Mouse (Mus musculus) hindbrain, embryonic 16.5 days (tissue): ENCODE results near the gene Ly6g6f. TPM values are rescaled to one million over a fixed set of nuclear protein-coding genes. Genes with fewer than 3 reads are reported as not detected.

Experiments
- ATAC-seq: fragments of 200-750 bp; cut with Nextera tagmentation; 2 replicates; pipeline ENCODE4 v1.8.0; 2017; ENCODE audit warnings: moderate TSS enrichment, moderate library complexity
- H3K27ac ChIP-seq: fragments of 300-500 bp; sonication (generic); 2 replicates; pipeline ENCODE4 v1.5.1; 2014; ENCODE audit warnings: low read depth, mild to moderate bottlenecking, control low read depth, low read length, moderate library complexity
- H3K27me3 ChIP-seq: fragments of 300-500 bp; sonication (generic); replicated peaks from 2 replicates; pipeline ENCODE4 v1.6.1; 2014; ENCODE audit warnings: low read length; ENCODE audit not compliant: control insufficient read depth, insufficient read depth
- H3K36me3 ChIP-seq: fragments of 300-500 bp; sonication (generic); 2 replicates; pipeline ENCODE4 v1.6.1; 2014; ENCODE audit warnings: mild to moderate bottlenecking, low read length, moderate library complexity, mixed read lengths; ENCODE audit not compliant: control insufficient read depth, insufficient read depth
- H3K4me1 ChIP-seq: fragments of 300-500 bp; sonication (generic); 2 replicates; pipeline ENCODE4 v1.6.1; 2014; ENCODE audit warnings: low read depth, low read length; ENCODE audit not compliant: control insufficient read depth, insufficient read depth
- H3K4me2 ChIP-seq: fragments of 300-500 bp; sonication (generic); 2 replicates; pipeline ENCODE4 v1.6.1; 2014; ENCODE audit warnings: mild to moderate bottlenecking, low read length, control low read depth, moderate library complexity
- H3K4me3 ChIP-seq: fragments of 300-500 bp; sonication (generic); 2 replicates; pipeline ENCODE4 v1.5.1; 2014; ENCODE audit warnings: mild to moderate bottlenecking, low read length, control low read depth, moderate library complexity
- H3K9ac ChIP-seq: fragments of 300-500 bp; sonication (generic); 2 replicates; pipeline ENCODE4 v1.6.1; 2014; ENCODE audit warnings: low read depth, mild to moderate bottlenecking, control low read depth, low read length, moderate library complexity
- H3K9me3 ChIP-seq: fragments of 300-500 bp; sonication (generic); 2 replicates; pipeline ENCODE4 v1.6.1; 2014; ENCODE audit warnings: mild to moderate bottlenecking, low read length, moderate library complexity; ENCODE audit not compliant: control insufficient read depth
- WGBS: fragments of 180-500 bp; shearing (Covaris S2); extraction: QIAGEN DNeasy Blood & Tissue Kit; methylation state at CpG from one replicate; pipeline ENCODE4 v1.1.7; 2014; 5-methylcytosine and 5-hydroxymethylcytosine counted together
- polyA plus RNA-seq: library from polyadenylated mRNA; unstranded; fragments of >200 nt; fragmentation: Nextera tagmentation; extraction: Ambion mirVana; gene quantifications from 2 replicates; pipeline ENCODE4 v1.2.1, GENCODE M21; 2015

The Ly6g6f gene
- polyA plus RNA-seq, 1 experiment from 2014 or later, result not detected

DNA sequence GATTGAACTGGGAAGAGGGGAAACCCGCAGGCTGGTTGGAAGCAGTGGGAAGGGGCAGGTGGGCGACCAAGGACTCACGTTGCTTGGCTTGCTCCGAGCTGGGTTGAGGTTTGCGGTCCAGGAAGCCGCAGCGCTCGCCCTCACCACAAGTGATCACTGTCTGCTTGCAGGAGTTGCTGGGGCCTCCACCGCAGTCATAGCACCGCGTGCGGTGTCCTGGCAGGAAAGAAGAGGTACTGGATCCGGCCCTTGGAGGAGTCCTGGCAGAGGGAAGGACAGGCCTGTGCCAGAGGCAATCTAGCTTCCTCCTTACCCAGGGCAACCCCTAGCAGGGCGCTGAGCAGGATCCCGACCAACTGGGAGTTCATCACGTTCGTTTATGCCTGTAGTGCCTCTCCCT, 11.3 kb downstream of the Ly6g6f start:
- Histone ChIP-seq H3K27ac (no peak overlapping the region), H3K9ac (no peak overlapping the region), H3K4me1 (no peaks in the 10 kb centered on the region; the same call in 1 of the 2 replicates), H3K4me2 (no peak overlapping the region), H3K4me3 (no peak overlapping the region), H3K27me3 (no peaks in the 10 kb centered on the region), H3K9me3 (no peaks in the 10 kb centered on the region), H3K36me3 (no peaks in the 10 kb centered on the region)
- ATAC-seq, result no peak
- WGBS, result 60% methylated on average over 16 of the region's 17 CpGs

DNA sequence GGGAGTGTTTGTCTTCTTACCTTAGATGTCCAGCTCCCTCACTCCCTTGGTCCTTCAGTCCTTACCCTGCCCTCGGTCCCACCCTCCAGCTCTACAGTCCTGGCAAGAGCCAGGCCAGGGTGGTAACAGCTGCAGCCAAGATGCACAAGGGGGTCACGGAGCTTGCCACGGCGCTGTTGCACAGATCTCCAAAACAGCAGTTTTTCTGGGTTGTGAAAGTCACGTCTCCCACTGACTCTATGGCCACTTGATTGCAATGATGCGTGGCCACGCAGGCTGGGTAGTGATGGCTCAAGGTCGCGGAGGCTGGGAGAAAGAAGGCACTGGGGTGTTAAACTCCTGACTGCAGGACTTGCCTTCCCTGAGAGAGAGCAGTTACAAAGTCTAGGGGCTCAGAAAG, 14.0 kb downstream of the Ly6g6f start:
- H3K9me3 ChIP-seq, result no peaks in the 10 kb centered on the region
- no peak overlapping the region for H3K4me3 ChIP-seq
- no peaks in the 10 kb centered on the region for H3K36me3 ChIP-seq
- H3K4me2 ChIP-seq, result no peak overlapping the region
- H3K27ac ChIP-seq, result no peak overlapping the region
- H3K4me1 ChIP-seq, result no peaks in the 10 kb centered on the region
- H3K27me3 ChIP-seq, result 0 out of 2 replicates have a peak, but pooled peaks cover 3% of the 10 kb centered on the region
- no peak for ATAC-seq
- H3K9ac ChIP-seq, result no peak overlapping the region
- 83% methylated on average over 9 of the region's 9 CpGs for WGBS

DNA sequence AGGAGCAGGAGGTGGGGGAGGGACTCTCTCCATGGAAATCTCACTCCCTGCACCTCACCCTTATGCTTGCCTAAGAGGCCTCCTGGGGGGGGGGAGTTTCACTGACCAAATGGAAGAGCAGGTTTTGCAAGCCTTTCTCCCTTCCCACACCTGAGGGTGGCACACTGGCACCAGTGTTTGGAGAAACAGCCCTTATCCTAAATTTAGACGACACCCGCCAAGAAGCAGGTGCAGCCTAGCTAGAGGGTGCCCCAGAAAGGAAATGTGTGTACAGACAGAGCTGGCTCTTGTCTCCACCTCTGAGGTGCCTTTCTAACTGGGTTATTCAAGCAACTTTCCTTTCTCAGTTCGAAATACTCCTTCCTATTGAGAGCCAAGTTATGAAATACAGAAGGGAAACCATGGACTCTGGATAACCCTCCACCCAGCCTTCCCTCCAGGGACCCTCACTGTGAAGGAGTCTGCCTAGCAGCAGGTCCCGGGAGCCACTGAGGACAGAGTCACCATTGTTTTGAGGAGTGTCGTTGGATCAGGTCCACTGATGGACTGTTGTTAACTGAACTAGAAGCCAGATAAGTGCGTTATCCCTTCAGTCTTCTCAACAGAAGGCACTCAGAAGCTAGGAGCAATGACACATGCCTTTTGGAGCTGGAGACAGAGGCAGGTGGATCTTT, 14.7 kb downstream of the Ly6g6f start:
- Histone ChIP-seq H3K4me3 (no peak overlapping the region), H3K27me3 (0 out of 2 replicates have a peak, but pooled peaks cover 4% of the 10 kb centered on the region), H3K9me3 (no peaks in the 10 kb centered on the region), H3K27ac (no peak overlapping the region), H3K36me3 (no peaks in the 10 kb centered on the region), H3K9ac (no peak overlapping the region), H3K4me2 (no peak overlapping the region), H3K4me1 (no peaks in the 10 kb centered on the region)
- WGBS, result 62% methylated on average over 6 of the region's 6 CpGs
- no peak for ATAC-seq

DNA sequence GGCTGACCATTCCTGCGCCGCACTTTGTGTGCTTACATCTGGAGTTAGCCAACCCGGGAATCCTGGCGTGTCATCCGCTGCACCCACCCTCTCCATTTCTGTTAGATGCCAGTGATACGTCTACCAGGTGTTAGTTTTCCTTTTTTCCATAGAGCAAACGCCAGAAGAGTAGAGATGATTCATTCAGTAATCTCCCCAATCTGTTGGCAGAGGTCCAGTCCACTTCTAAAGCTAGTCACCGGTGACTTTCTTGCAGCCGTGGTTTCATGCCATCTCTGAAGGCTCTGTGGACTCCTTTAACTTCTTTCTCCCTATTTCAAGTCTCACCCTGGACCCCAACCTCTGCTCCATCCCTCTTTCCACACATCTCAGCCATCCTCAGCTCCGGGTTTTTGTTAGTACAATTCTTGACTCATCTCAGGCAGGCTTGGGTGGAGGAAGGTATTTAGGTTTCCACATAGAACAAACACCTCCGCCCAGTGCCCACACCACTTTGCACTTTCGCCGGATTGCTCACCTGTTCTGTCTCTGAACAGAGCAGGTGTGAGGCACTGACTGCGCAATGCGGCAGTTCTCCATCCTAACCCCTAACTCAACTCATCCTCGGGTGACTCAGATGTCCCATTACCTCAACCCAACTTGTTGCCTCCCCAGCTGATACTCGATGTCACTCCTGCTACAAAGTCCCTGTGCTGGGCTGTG, 17.0 kb downstream of the Ly6g6f start:
- no peaks in the 10 kb centered on the region for H3K9me3 ChIP-seq
- peaks cover 10% of the 10 kb centered on the region for H3K4me1 ChIP-seq
- H3K36me3 ChIP-seq, result no peaks in the 10 kb centered on the region; the same call in 1 of the 2 replicates
- no peak overlapping the region for H3K4me3 ChIP-seq
- no peak for ATAC-seq
- no peak overlapping the region for H3K4me2 ChIP-seq
- H3K27ac ChIP-seq, result no peak overlapping the region
- H3K9ac ChIP-seq, result no peak overlapping the region
- peaks cover 14% of the 10 kb centered on the region for H3K27me3 ChIP-seq
- 87% methylated on average over 17 of the region's 17 CpGs for WGBS

DNA sequence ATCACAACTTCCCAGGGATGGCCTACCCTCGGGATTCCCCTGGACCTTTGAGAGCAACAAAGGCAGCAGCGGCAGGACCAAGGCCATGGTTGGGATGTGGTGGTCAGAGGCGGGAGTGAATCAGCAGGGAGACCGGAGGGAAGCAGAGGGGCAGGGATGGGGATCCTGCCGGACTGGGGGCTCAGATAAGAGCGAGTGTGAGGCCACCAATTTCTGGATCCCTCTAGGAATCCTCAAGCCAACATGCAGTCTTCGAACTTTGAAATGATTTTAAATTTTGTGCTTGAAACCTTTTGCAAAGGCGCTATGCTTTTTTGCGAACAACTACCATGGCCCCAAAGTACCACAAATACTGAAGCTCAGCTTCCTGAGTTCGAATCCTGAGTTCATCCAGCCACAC, 19.3 kb downstream of the Ly6g6f start, which contains the start of gene Mpig6b:
Mpig6b (minus strand) TSS at position 101 of the 400 bp plus-strand sequence.
- no peak for ATAC-seq
- H3K9ac ChIP-seq, result peak within 1 kb of the TSS; percentile 47; the same call in 1 of the 2 replicates
- 49% methylated on average over 10 of the region's 10 CpGs for WGBS

DNA sequence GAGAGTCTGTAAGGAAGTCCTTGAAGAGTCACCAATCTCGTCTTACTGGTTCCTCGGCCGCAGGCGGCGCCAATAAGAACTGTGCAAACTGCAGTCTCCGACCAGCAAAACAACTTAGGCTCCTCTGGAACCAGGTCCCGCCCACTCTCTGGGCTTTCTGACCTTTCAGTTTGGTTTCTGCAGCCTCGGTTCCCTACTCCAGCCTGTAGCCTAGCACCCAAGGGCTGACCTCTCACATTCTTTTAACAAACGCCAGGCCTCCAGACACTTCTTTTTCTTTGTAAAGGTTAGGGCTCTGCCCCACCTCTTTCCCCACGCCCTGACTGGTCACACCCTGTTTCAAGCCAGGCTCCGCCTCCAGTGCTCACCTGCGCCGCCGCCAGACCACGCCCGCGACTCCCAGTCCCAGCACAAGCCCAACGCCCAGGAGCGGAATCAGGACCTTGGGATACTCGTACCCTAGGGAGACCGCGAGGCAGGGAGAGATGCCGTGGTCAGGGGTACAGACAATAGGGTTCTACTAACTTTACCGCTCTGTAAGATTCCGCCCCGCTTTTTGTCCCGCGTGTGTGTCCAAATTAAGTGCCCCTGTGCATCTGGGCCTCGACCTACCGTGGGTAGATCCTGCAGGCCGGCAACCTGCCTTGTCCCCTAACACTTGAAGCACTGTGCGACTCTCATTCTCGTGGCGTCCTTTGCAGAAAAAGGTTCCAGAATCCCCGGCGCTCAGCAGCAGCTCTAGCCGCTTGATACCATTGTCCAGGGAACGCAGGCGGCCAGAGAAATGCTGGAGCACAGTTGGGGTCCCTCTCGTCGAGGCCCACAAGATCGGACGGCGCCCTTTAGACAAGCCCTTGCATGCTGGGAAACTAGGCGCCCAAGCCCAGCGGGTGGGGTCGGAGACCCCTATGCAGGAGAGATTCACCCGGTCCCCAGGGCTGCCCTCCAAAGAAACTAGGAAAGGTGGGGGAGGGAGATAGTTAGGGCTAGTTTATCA, 20.2 kb downstream of the Ly6g6f start, which contains the start of gene Ly6g6c:
Ly6g6c (plus strand) TSS at position 438 of the 997 bp plus-strand sequence.
- peak within 1 kb of the TSS; percentile 55 for H3K4me2 ChIP-seq
- H3K4me3 ChIP-seq, result peak within 1 kb of the TSS; percentile 25
- peaks cover 18% of the 10 kb centered on the region for H3K4me1 ChIP-seq
- H3K9me3 ChIP-seq, result no peaks in the 10 kb centered on the region
- H3K27ac ChIP-seq, result no peak within 1 kb of the TSS
- 0 out of 2 replicates have a peak, but pooled peaks have one; percentile 10 for ATAC-seq
- H3K27me3 ChIP-seq, result peaks cover 18% of the 10 kb centered on the region
- H3K36me3 ChIP-seq, result peaks cover 14% of the 10 kb centered on the region
- peak within 1 kb of the TSS; percentile 47; the same call in 1 of the 2 replicates for H3K9ac ChIP-seq
- WGBS, result 2% methylated on average over 48 of the region's 48 CpGs

More for the DNA sequence above, 19.3 kb downstream of the Ly6g6f start, which contains the start of gene Mpig6b:
- Histone ChIP-seq H3K27ac (no peak within 1 kb of the TSS), H3K36me3 (peaks cover 11% of the 10 kb centered on the region), H3K9me3 (no peaks in the 10 kb centered on the region), H3K4me1 (peaks cover 10% of the 10 kb centered on the region), H3K4me3 (peak within 1 kb of the TSS; percentile 25), H3K4me2 (peak within 1 kb of the TSS; percentile 55), H3K27me3 (peaks cover 18% of the 10 kb centered on the region)

DNA sequence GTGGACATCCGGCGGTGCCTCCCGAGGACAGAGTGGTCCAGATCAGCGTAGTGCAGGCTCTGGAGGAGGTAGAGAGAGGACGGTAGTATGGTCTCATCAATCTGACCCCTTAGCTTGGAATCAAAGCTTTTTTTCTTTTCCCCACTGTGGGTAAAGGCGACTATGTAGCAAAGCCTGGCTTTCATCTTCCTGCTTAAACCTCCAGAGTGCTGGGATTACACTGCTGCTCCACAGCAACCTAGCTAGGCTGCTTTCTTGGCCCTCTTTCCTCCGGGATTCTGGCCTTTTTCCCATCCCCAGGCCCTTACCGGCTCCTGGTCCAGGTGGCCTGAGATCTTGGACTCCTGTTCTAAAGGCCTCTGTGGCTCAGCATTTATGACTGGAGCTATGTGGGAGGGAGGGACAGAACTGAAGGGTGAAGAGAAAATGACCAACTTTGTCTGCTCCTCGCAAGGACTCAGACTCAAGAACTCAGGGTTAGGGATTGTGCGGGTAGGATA, 21.0 kb downstream of the Ly6g6f start:
- Histone ChIP-seq H3K27me3 (peaks cover 18% of the 10 kb centered on the region), H3K9ac (no peak overlapping the region), H3K4me3 (no peak overlapping the region; the same call in 1 of the 2 replicates), H3K36me3 (peaks cover 14% of the 10 kb centered on the region), H3K4me1 (peaks cover 24% of the 10 kb centered on the region), H3K9me3 (no peaks in the 10 kb centered on the region), H3K27ac (no peak overlapping the region), H3K4me2 (peak overlapping the region; percentile 55)
- no peak for ATAC-seq
- 41% methylated on average over 10 of the region's 10 CpGs for WGBS

DNA sequence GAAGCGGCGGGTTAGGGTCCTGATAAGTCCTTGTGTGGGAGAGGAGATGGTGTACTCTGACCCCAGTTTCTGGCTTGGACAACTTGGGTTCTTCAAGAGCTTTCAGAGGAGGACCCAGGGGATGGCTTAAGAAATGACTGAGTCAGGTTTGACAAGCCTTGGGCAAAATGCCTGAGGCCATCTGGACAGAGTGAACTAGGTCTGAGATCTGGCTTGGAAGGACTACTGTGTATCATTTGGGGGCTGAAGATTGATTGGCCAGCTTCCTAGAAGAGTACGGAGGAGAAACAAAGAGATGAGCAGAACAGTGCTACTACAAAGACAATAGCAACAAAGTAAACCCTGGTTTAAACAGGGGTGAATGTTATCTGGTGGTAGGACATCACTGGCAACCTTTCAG, 21.9 kb downstream of the Ly6g6f start:
- H3K9me3 ChIP-seq, result no peaks in the 10 kb centered on the region
- no peak overlapping the region for H3K9ac ChIP-seq
- no peak overlapping the region for H3K4me3 ChIP-seq
- 79% methylated on average over 3 of the region's 3 CpGs for WGBS
- no peak for ATAC-seq
- peaks cover 24% of the 10 kb centered on the region for H3K4me1 ChIP-seq
- H3K27ac ChIP-seq, result no peak overlapping the region
- peaks cover 14% of the 10 kb centered on the region for H3K36me3 ChIP-seq
- H3K4me2 ChIP-seq, result no peak overlapping the region
- peaks cover 18% of the 10 kb centered on the region for H3K27me3 ChIP-seq
